Mouse (Mus musculus): ENCODE data around the gene Olfr360. TPM values are rescaled to one million over a fixed set of nuclear protein-coding genes. Genes with fewer than 3 reads are reported as not detected.
"Not testable (repeated sequence)": the region's sequence is repeated elsewhere in the genome, so short reads cannot be mapped to it uniquely, and the experiment has no call there.

Olfr360 gene
- not detected for total RNA-seq (2021)

DNA sequence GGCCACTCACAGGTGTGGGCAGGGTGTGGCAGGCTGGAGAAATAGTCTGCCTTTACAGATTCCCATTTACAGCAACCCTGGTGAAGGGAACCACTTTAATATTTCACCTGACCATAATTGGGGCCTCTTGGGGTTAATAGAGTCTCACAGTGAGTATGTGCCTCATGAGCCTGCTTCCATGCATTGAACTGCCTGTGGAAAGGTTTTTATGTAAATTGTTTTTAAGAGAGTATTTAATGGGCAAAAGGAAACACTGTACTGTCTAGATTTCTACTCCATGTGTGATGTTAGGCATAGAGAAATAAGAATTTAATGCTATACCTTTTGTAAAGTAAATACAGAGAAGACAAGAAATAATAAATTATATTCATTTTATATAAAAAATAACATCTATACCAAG, at the start of gene Olfr360:
Olfr360 (plus strand) TSS at position 301 of the 400 bp plus-strand sequence.
- no peak for DNase-seq

DNA sequence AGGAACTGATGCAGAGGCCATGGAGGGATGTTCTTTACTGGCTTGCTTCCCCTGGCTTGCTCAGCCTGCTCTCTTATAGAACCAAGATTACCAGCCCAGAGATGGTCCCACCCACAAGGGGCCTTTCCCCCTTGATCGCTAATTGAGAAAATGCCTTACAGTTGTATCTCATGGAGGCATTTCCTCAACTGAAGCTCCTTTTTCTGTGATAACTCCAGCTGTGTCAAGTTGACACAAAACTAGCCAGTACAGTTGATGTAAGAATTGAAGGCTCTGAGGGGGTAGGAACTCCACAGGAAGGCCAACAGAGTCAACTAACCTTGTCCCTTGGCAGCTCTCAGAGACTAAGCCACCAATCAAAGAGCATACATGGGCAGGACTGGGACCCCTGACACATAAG, 23.6 kb downstream of the Olfr360 start, which contains the start of gene Olfr361:
Olfr361 (minus strand) TSS at position 101 of the 400 bp plus-strand sequence.
- DNase-seq, result not testable (repeated sequence)

DNA sequence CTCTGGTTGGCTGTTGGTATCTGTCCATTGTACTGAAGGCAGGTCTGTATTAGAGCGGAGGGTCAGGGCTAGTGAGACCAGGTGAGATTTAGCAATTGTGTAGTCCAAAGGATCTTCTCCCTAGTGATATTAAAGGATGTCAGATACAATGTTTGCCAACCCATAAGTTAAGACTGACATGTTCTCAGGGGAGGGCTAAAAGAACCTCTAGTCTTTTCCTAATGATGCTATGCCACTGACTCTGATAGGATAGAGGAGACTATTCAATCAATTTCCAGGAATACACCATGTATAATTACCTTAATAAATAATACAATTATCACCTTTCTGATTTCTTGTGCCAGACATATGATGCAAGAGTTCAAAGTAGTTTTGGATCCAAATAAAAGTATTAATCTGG, 52.3 kb downstream of the Olfr360 start, which contains the start of gene Olfr362:
Olfr362 (minus strand) TSS at position 101 of the 400 bp plus-strand sequence.
- DNase-seq, result no peak

Other genes with a start within 250 kb of the Olfr360 start
- gene Olfr3, start 248.7 kb upstream of the Olfr360 start, total RNA-seq (2021), result not detected
- gene Olfr350, start 219.4 kb upstream of the Olfr360 start, total RNA-seq (2021), result not detected
- gene Olfr351, start 203.1 kb upstream of the Olfr360 start, total RNA-seq (2021), result not detected
- gene Olfr352, start 197.3 kb upstream of the Olfr360 start, total RNA-seq (2021), result not detected
- not detected for gene Olfr353, start 172.8 kb upstream of the Olfr360 start, total RNA-seq (2021)
- gene Olfr354, start 160.1 kb upstream of the Olfr360 start, total RNA-seq (2021), result not detected
- gene Olfr355, start 136.8 kb upstream of the Olfr360 start, total RNA-seq (2021), result not detected
- gene Olfr356, start 128.6 kb upstream of the Olfr360 start, total RNA-seq (2021), result not detected
- gene Olfr357, start 71.9 kb upstream of the Olfr360 start, total RNA-seq (2021), result not detected
- not detected for gene Olfr358, start 56.4 kb upstream of the Olfr360 start, total RNA-seq (2021)
- gene Olfr361, start 23.5 kb downstream of the Olfr360 start, total RNA-seq (2021), result not detected
- not detected for gene Olfr362, start 52.2 kb downstream of the Olfr360 start, total RNA-seq (2021)
- gene Olfr364-ps1, start 73.6 kb downstream of the Olfr360 start, total RNA-seq (2021), result not detected
- not detected for gene Olfr365, start 122.5 kb downstream of the Olfr360 start, total RNA-seq (2021)
- not detected for gene Olfr366, start 145.8 kb downstream of the Olfr360 start, total RNA-seq (2021)